Mouse (Mus musculus) liver, embryonic 14.5 days (tissue): ENCODE measurements around the gene Hivep3. TPM values are rescaled to one million over a fixed set of nuclear protein-coding genes. Genes with fewer than 3 reads are reported as not detected.

Source experiments
- ATAC-seq: fragments of 200-750 bp; cut with Nextera tagmentation; 2 replicates; pipeline ENCODE4 v1.8.0; 2017; ENCODE audit warnings: moderate number of reproducible peaks, mild to moderate bottlenecking, moderate library complexity; ENCODE audit not compliant: insufficient read depth
- DNase-seq, 3 experiments: peaks; one replicate each; pipeline ENCODE4 v3.0.0-alpha.2; 2012 to 2013; ENCODE audit warnings: low read depth in 3 of 3, low spot score in 3 of 3
- H3K27ac ChIP-seq: fragments of 300-500 bp; sonication (generic); 2 replicates; pipeline ENCODE4 v1.5.1; 2014; ENCODE audit warnings: moderate library complexity, mild to moderate bottlenecking, control low read depth, inconsistent platforms
- H3K27me3 ChIP-seq: fragments of 300-500 bp; sonication (generic); 2 replicates; pipeline ENCODE4 v1.6.1; 2014; ENCODE audit warnings: mild to moderate bottlenecking, low read length, moderate library complexity; ENCODE audit not compliant: control insufficient read depth, insufficient read depth
- H3K36me3 ChIP-seq: fragments of 300-500 bp; sonication (generic); replicated peaks from 2 replicates; pipeline ENCODE4 v1.6.1; 2014; ENCODE audit warnings: low read depth; ENCODE audit not compliant: control insufficient read depth, insufficient read depth
- H3K4me1 ChIP-seq, 2 experiments: fragments of 200-500 bp in 1 of 2; fragments of 300-500 bp in 1 of 2; sonication (generic) in 1 of 2; replicated peaks; 2 replicates each; pipeline ENCODE4 v1.6.1; 2012 to 2014; ENCODE audit warnings: antibody characterized with exemption in 1 of 2, inconsistent platforms in 1 of 2, low read length in 1 of 2; ENCODE audit not compliant: control insufficient read depth in 2 of 2, insufficient read depth in 2 of 2
- H3K4me2 ChIP-seq: fragments of 300-500 bp; sonication (generic); 2 replicates; pipeline ENCODE4 v1.6.1; 2014; ENCODE audit warnings: low read depth, mild to moderate bottlenecking, control low read depth, moderate library complexity
- H3K4me3 ChIP-seq, 2 experiments: fragments of 200-500 bp in 1 of 2; fragments of 300-500 bp in 1 of 2; sonication (generic) in 1 of 2; 2 replicates each; pipeline ENCODE4 v1.5.1; 2012 to 2014; ENCODE audit warnings: low read depth in 2 of 2, low read length in 2 of 2, mild to moderate bottlenecking in 2 of 2, control low read depth in 1 of 2, inconsistent platforms in 1 of 2, moderate library complexity in 1 of 2; ENCODE audit not compliant: insufficient read depth in 1 of 2
- H3K9ac ChIP-seq: fragments of 300-500 bp; sonication (generic); replicated peaks from 2 replicates; pipeline ENCODE4 v1.6.1; 2014; ENCODE audit warnings: mild to moderate bottlenecking, control low read depth, moderate library complexity
- H3K9me3 ChIP-seq: fragments of 300-500 bp; sonication (generic); 2 replicates; pipeline ENCODE4 v1.6.1; 2016; ENCODE audit warnings: low read length, mixed read lengths; ENCODE audit not compliant: control insufficient read depth
- CTCF ChIP-seq: IDR thresholded peaks from 2 replicates; pipeline ENCODE4 v1.5.1; 2016; ENCODE audit warnings: antibody characterized with exemption, low read depth, control low read depth
- EP300 ChIP-seq: IDR thresholded peaks from 2 replicates; pipeline ENCODE4 v1.6.1; 2016; ENCODE audit warnings: antibody characterized with exemption, low read depth
- WGBS: fragments of 180-500 bp; shearing (Covaris S2); extraction: QIAGEN DNeasy Blood & Tissue Kit; methylation state at CpG from one replicate; pipeline ENCODE4 v1.1.7; 2014; ENCODE audit not compliant: insufficient replicate concordance; 5-methylcytosine and 5-hydroxymethylcytosine counted together
- polyA plus RNA-seq, 2 experiments: library from polyadenylated mRNA; depleted of rRNA in 1 of 2; stranded (reverse) in 1 of 2; unstranded in 1 of 2; fragments of >200 nt; fragmentation: Nextera tagmentation in 1 of 2; extraction: Ambion mirVana in 1 of 2; gene quantifications; 2 replicates each; pipeline versions ENCODE4 v1.2.1 to v1.2.3; 2012 to 2014

Hivep3 gene
- polyA plus RNA-seq, 2 experiments, result 1.9 to 2.7 TPM

- Histone ChIP-seq H3K4me3 (no peak overlapping the region), H3K9ac (no peak overlapping the region), H3K4me2 (no peak overlapping the region), H3K36me3 (no peaks in the 10 kb centered on the region), H3K27ac (no peak overlapping the region), H3K27me3 (no peaks in the 10 kb centered on the region), H3K9me3 (no peaks in the 10 kb centered on the region), H3K4me1 (no peaks in the 10 kb centered on the region)
- ATAC-seq (no peak), DNase-seq (no peak)
- no peak for TF ChIP-seq EP300
- no peak for TF ChIP-seq CTCF
- 57% methylated on average over 3 of the region's 3 CpGs for WGBS
Observed at GRCm38 (mm10) chr4:119990346-119990745, 256.8 kb downstream of the Hivep3 start.

GRCm38 (mm10) chr4:119990841-119991240 lies 257.3 kb downstream of the Hivep3 start:
- TF ChIP-seq EP300, result no peak
- Histone ChIP-seq H3K4me1 (no peaks in the 10 kb centered on the region), H3K9ac (no peak overlapping the region), H3K27ac (no peak overlapping the region), H3K4me3 (no peak overlapping the region), H3K9me3 (no peaks in the 10 kb centered on the region), H3K36me3 (no peaks in the 10 kb centered on the region), H3K4me2 (no peak overlapping the region), H3K27me3 (no peaks in the 10 kb centered on the region)
- ATAC-seq (no peak), DNase-seq (no peak)
- WGBS, result 60% methylated on average over 3 of the region's 3 CpGs

GRCm38 (mm10) chr4:119991758-119992157 lies 258.2 kb downstream of the Hivep3 start:
- Histone ChIP-seq H3K4me1 (no peaks in the 10 kb centered on the region), H3K4me3 (no peak overlapping the region), H3K36me3 (no peaks in the 10 kb centered on the region), H3K27me3 (no peaks in the 10 kb centered on the region), H3K4me2 (no peak overlapping the region), H3K9me3 (no peaks in the 10 kb centered on the region), H3K9ac (no peak overlapping the region), H3K27ac (no peak overlapping the region)
- ATAC-seq (no peak), DNase-seq (no peak)
- whole genome bisulfite sequencing, result 30% methylated on average over 4 of the region's 4 CpGs
- no peak for TF ChIP-seq CTCF
- no peak for TF ChIP-seq EP300

GRCm38 (mm10) chr4:119996377-119996776 lies 262.8 kb downstream of the Hivep3 start:
- no peak overlapping the region for H3K4me3 ChIP-seq
- H3K4me2 ChIP-seq, result no peak overlapping the region
- no peak overlapping the region for H3K9ac ChIP-seq
- H3K36me3 ChIP-seq, result no peaks in the 10 kb centered on the region
- TF ChIP-seq EP300 (no peak), CTCF (peak; percentile 48)
- WGBS, result 72% methylated on average over 1 of the region's 1 CpGs
- no peak overlapping the region for H3K27ac ChIP-seq
- DNase-seq, result no peak
- no peak for ATAC-seq
- no peaks in the 10 kb centered on the region for H3K9me3 ChIP-seq
- H3K27me3 ChIP-seq, result no peaks in the 10 kb centered on the region
- H3K4me1 ChIP-seq, result no peaks in the 10 kb centered on the region

GRCm38 (mm10) chr4:119997351-119997750 lies 263.8 kb downstream of the Hivep3 start:
- no peak overlapping the region for H3K9ac ChIP-seq
- H3K4me1 ChIP-seq, result no peaks in the 10 kb centered on the region
- DNase-seq (no peak), ATAC-seq (no peak)
- no peaks in the 10 kb centered on the region for H3K9me3 ChIP-seq
- no peak overlapping the region for H3K4me3 ChIP-seq
- TF ChIP-seq CTCF, result no peak
- TF ChIP-seq EP300, result no peak
- no peak overlapping the region for H3K27ac ChIP-seq
- no peak overlapping the region for H3K4me2 ChIP-seq
- 61% methylated on average over 7 of the region's 7 CpGs for WGBS
- no peaks in the 10 kb centered on the region for H3K36me3 ChIP-seq
- H3K27me3 ChIP-seq, result no peaks in the 10 kb centered on the region

- Histone ChIP-seq H3K27ac (no peak overlapping the region), H3K9ac (no peak overlapping the region), H3K4me1 (no peaks in the 10 kb centered on the region), H3K4me2 (no peak overlapping the region), H3K4me3 (no peak overlapping the region), H3K27me3 (no peaks in the 10 kb centered on the region), H3K36me3 (no peaks in the 10 kb centered on the region), H3K9me3 (no peaks in the 10 kb centered on the region)
- no peak for TF ChIP-seq EP300
- 60% methylated on average over 5 of the region's 5 CpGs for WGBS
- DNase-seq, result no peak
- ATAC-seq, result no peak
Observed at GRCm38 (mm10) chr4:119998911-119999310, 265.3 kb downstream of the Hivep3 start.
